Mouse (Mus musculus): ENCODE measurements around the gene Ckb. TPM values are rescaled to one million over a fixed set of nuclear protein-coding genes. Genes with fewer than 3 reads are reported as not detected.

Gene Ckb
- polyA plus RNA-seq, 1 experiment from 2014 or later, result 1,759 TPM

- H3K27me3 ChIP-seq, result no peaks in the 10 kb centered on the region
- 72% methylated on average over 9 of the region's 9 CpGs for WGBS
- no peak overlapping the region for H3K9ac ChIP-seq
- H3K9me3 ChIP-seq (replicated peaks), result no peaks in the 10 kb centered on the region
- H3K4me1 ChIP-seq, result peaks cover 13% of the 10 kb centered on the region
- no peaks in the 10 kb centered on the region for H3K36me3 ChIP-seq
- H3K27ac ChIP-seq, result no peak overlapping the region
- no peak overlapping the region for H3K4me2 ChIP-seq (replicated peaks)
- no peak overlapping the region for H3K4me3 ChIP-seq
- ATAC-seq (ENCODE audit: low FRiP score), result no peak
These were observed 28.9 kb upstream of the Ckb start for GRCm38 (mm10) chr12:111700920-111701458.

DNA sequence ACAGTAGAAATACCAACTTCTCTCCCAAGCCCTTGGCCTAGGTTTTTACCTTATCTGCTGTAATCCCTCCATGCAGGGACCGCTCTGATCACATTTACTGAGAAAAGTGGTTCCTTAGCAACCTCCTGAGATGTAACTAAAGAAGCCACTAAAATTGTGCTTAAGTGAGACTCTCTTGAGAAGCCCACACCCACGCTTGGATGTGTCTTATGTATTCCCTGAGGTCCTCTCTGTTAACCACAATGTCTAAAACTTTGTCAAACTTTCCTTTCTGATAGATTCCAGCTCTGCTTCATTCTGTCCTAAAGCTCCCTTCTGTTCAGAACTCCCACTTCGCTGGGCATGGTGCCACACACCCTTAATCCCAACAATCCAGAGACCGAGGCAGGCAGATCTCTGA is 27.4 kb upstream of the Ckb start:
- H3K4me3 ChIP-seq, result no peak overlapping the region
- ATAC-seq (ENCODE audit: low FRiP score), result no peak
- WGBS, result 90% methylated on average over 4 of the region's 4 CpGs

GRCm38 (mm10) chr12:111698346-111698913 is 26.3 kb upstream of the Ckb start:
- no peaks in the 10 kb centered on the region for H3K9me3 ChIP-seq (replicated peaks)
- peaks cover 36% of the 10 kb centered on the region for H3K4me1 ChIP-seq
- H3K27ac ChIP-seq, result no peak overlapping the region
- 68% methylated on average over 6 of the region's 6 CpGs for WGBS
- no peak overlapping the region for H3K4me3 ChIP-seq
- no peak overlapping the region for H3K4me2 ChIP-seq (replicated peaks)
- no peaks in the 10 kb centered on the region for H3K36me3 ChIP-seq
- H3K9ac ChIP-seq, result no peak overlapping the region; the same call in 1 of the 2 replicates
- no peaks in the 10 kb centered on the region for H3K27me3 ChIP-seq
- no peak for ATAC-seq (ENCODE audit: low FRiP score)

More for the DNA sequence above, 27.4 kb upstream of the Ckb start:
- Histone ChIP-seq H3K4me2 (replicated peaks) (no peak overlapping the region), H3K4me1 (peaks cover 25% of the 10 kb centered on the region), H3K27ac (no peak overlapping the region), H3K9me3 (replicated peaks) (no peaks in the 10 kb centered on the region), H3K9ac (no peak overlapping the region), H3K27me3 (no peaks in the 10 kb centered on the region), H3K36me3 (no peaks in the 10 kb centered on the region)

- no peaks in the 10 kb centered on the region for H3K36me3 ChIP-seq
- no peak overlapping the region for H3K4me2 ChIP-seq (replicated peaks)
- ATAC-seq (ENCODE audit: low FRiP score), result no peak
- no peak overlapping the region for H3K4me3 ChIP-seq
- no peaks in the 10 kb centered on the region for H3K9me3 ChIP-seq (replicated peaks)
- H3K27ac ChIP-seq, result no peak overlapping the region
- H3K27me3 ChIP-seq, result no peaks in the 10 kb centered on the region
- 73% methylated on average over 4 of the region's 4 CpGs for WGBS
- peaks cover 44% of the 10 kb centered on the region for H3K4me1 ChIP-seq
- H3K9ac ChIP-seq, result no peak overlapping the region
These were observed 25.6 kb upstream of the Ckb start for GRCm38 (mm10) chr12:111697708-111698107.

- no peak overlapping the region for H3K4me3 ChIP-seq
- no peak for ATAC-seq (ENCODE audit: low FRiP score)
- no peaks in the 10 kb centered on the region for H3K27me3 ChIP-seq
- H3K27ac ChIP-seq, result peak overlapping the region; percentile 94
- WGBS, result 21% methylated on average over 6 of the region's 6 CpGs
- no peaks in the 10 kb centered on the region for H3K36me3 ChIP-seq
- H3K9ac ChIP-seq, result no peak overlapping the region
- no peaks in the 10 kb centered on the region for H3K9me3 ChIP-seq (replicated peaks)
- H3K4me2 ChIP-seq (replicated peaks), result no peak overlapping the region
- H3K4me1 ChIP-seq, result peaks cover 58% of the 10 kb centered on the region
These were observed 24.1 kb upstream of the Ckb start for GRCm38 (mm10) chr12:111696239-111696638.

DNA sequence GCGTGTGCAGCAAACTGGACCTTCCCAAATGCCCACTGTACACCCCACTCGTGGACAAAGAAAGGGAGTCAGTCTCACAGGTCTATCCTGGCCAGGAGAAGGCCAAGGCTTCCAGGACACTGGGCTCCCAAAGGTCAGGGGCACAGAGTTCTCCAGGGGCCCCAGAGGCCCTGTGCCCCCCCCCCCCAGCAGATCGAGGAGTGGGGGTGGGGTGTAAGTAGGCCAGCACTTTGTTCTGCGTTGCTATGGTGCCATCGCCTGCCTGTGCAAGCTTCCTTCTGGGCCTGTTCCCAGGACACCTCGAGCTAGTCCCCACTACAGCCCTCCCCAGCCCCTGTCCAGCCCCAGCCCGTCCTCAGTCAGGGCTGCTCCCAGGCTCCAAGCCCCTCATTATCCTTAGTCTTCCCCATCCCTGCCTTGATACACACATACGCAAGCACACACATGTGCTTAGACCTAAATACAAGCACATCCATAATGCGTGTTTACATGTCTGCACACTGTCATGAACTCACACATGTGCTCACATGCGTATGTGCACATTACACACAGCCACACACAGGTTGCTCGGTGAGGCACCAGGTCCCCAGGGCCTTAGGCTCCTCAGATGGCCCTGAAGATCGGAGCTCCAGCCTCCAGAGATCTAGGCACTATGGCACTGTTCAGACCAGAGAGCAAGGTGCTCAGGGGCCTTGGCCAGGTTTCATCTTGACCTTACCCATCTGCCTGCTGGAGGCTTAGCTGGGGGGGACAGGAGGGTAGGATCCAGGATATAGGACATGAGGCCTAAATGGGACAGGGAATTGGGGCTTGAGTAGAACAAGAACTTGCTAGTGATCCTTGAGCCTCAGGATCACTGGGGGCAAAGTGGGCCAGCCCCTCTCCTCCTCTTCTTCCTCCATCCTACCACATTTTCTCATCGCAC is 23.0 kb upstream of the Ckb start:
- ATAC-seq (ENCODE audit: low FRiP score), result peak; percentile 61
- Histone ChIP-seq H3K27me3 (no peaks in the 10 kb centered on the region), H3K4me3 (no peak overlapping the region), H3K9ac (peak overlapping the region; percentile 47), H3K27ac (peak overlapping the region; percentile 94), H3K4me2 (replicated peaks) (peak overlapping the region; percentile 32; the same call in 1 of the 2 replicates), H3K9me3 (replicated peaks) (no peaks in the 10 kb centered on the region), H3K4me1 (peaks cover 68% of the 10 kb centered on the region), H3K36me3 (no peaks in the 10 kb centered on the region)
- WGBS, result 30% methylated on average over 13 of the region's 13 CpGs

GRCm38 (mm10) chr12:111694271-111694781 is 22.2 kb upstream of the Ckb start:
- peak overlapping the region; percentile 47; the same call in 1 of the 2 replicates for H3K9ac ChIP-seq
- peak; percentile 30 for ATAC-seq (ENCODE audit: low FRiP score)
- peak overlapping the region; percentile 32 for H3K4me2 ChIP-seq (replicated peaks)
- no peaks in the 10 kb centered on the region for H3K36me3 ChIP-seq
- under 1% methylated on average over 12 of the region's 12 CpGs for WGBS
- peak overlapping the region; percentile 94 for H3K27ac ChIP-seq
- no peaks in the 10 kb centered on the region for H3K27me3 ChIP-seq
- no peaks in the 10 kb centered on the region for H3K9me3 ChIP-seq (replicated peaks)
- H3K4me1 ChIP-seq, result peaks cover 72% of the 10 kb centered on the region
- H3K4me3 ChIP-seq, result no peak overlapping the region

- Histone ChIP-seq H3K4me1 (peaks cover 69% of the 10 kb centered on the region), H3K4me3 (no peak overlapping the region), H3K9me3 (replicated peaks) (no peaks in the 10 kb centered on the region), H3K27ac (peak overlapping the region; percentile 94), H3K27me3 (no peaks in the 10 kb centered on the region), H3K9ac (peak overlapping the region; percentile 47), H3K4me2 (replicated peaks) (peak overlapping the region; percentile 32), H3K36me3 (no peaks in the 10 kb centered on the region)
- 11% methylated on average over 18 of the region's 18 CpGs for WGBS
- peak; percentile 87 for ATAC-seq (ENCODE audit: low FRiP score)
These were observed 21.5 kb upstream of the Ckb start for GRCm38 (mm10) chr12:111693341-111694270.

DNA sequence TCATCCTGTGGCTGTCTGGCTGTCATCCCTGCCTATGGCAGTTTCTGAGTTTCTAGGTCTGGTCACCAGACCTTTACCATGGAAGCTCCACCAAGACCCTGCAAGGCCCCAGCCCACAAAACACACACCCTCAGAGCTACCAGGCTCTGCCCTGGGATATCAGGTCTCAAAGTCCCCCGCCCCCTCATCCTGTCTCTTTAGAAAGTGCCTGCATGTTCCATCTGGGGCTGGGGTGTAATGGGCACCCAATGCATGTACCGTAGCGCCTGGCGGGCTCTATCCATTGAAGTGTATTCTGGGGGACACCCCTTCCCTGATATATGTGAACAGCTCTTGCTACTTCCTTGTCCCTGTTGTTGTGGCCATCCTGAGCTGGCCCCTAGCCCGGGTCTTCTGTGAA is 20.8 kb upstream of the Ckb start:
- no peaks in the 10 kb centered on the region for H3K27me3 ChIP-seq
- ATAC-seq (ENCODE audit: low FRiP score), result no peak
- no peaks in the 10 kb centered on the region for H3K36me3 ChIP-seq
- H3K9ac ChIP-seq, result 0 out of 2 replicates have a peak overlapping the region, but pooled peaks have one; percentile 8
- peaks cover 68% of the 10 kb centered on the region for H3K4me1 ChIP-seq
- no peaks in the 10 kb centered on the region for H3K9me3 ChIP-seq (replicated peaks)
- peak overlapping the region; percentile 94 for H3K27ac ChIP-seq
- WGBS, result 63% methylated on average over 5 of the region's 5 CpGs
- H3K4me3 ChIP-seq, result no peak overlapping the region
- 0 out of 2 replicates have a peak overlapping the region, but pooled peaks have one; percentile 9 for H3K4me2 ChIP-seq (replicated peaks)

- H3K27me3 ChIP-seq, result no peaks in the 10 kb centered on the region
- H3K4me2 ChIP-seq (replicated peaks), result no peak overlapping the region
- peaks cover 77% of the 10 kb centered on the region for H3K4me1 ChIP-seq
- 3% methylated on average over 5 of the region's 5 CpGs for WGBS
- 0 out of 2 replicates have a peak overlapping the region, but pooled peaks have one; percentile 9 for H3K9ac ChIP-seq
- no peak overlapping the region for H3K4me3 ChIP-seq
- no peak for ATAC-seq (ENCODE audit: low FRiP score)
- no peaks in the 10 kb centered on the region for H3K36me3 ChIP-seq
- no peaks in the 10 kb centered on the region for H3K9me3 ChIP-seq (replicated peaks)
- H3K27ac ChIP-seq, result peak overlapping the region; percentile 94
These were observed 19.3 kb upstream of the Ckb start for GRCm38 (mm10) chr12:111691346-111691872.

DNA sequence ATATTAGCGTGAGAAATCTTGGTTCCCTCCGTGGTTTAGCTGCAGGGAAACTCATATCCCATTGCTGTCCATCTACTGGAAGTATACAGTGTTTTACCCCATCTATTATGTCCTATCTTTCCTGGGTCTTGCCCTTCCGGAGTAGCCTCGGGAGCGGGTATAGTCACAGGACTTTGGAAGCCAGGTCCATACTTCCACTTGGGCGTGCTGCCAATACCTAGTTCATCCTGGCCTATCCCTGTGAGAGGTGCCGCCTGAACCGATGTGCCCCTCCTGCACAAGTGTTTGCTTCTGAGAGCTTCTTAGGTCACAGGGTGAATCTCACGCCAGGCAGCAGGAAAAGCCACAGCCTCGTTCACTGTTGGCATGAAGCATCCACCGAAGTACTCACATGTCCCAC is 17.3 kb upstream of the Ckb start:
- WGBS, result 90% methylated on average over 11 of the region's 11 CpGs
- no peak for ATAC-seq (ENCODE audit: low FRiP score)
- Histone ChIP-seq H3K36me3 (no peaks in the 10 kb centered on the region), H3K4me3 (no peak overlapping the region), H3K27me3 (no peaks in the 10 kb centered on the region), H3K4me2 (replicated peaks) (no peak overlapping the region), H3K9me3 (replicated peaks) (no peaks in the 10 kb centered on the region), H3K27ac (no peak overlapping the region), H3K9ac (no peak overlapping the region), H3K4me1 (peaks cover 58% of the 10 kb centered on the region)

All from hindbrain, embryonic 12.5 days (tissue).